Mouse (Mus musculus) MEL (cell line): ENCODE results near the gene Btd. TPM values are rescaled to one million over a fixed set of nuclear protein-coding genes. Genes with fewer than 3 reads are reported as not detected.

Experiments used
- DNase-seq: peaks from one replicate; pipeline ENCODE4 v3.0.0; 2011; ENCODE audit warnings: low read depth, low spot score
- H3K27ac ChIP-seq: 2 replicates; pipeline ENCODE4 v1.5.1; 2012; ENCODE audit warnings: low read depth, mild to moderate bottlenecking, control low read depth, low read length, moderate library complexity; ENCODE audit not compliant: control insufficient read depth
- H3K27me3 ChIP-seq, 2 experiments: fragments of 150-350 bp in 1 of 2; sonication (generic) in 1 of 2; 2 replicates each; pipeline ENCODE4 v1.6.1; 2012; ENCODE audit warnings: low read length in 2 of 2, mild to moderate bottlenecking in 2 of 2, improper control_type of control experiment in 1 of 2, moderate library complexity in 1 of 2; ENCODE audit not compliant: insufficient read depth in 2 of 2, control insufficient read depth in 1 of 2
- H3K36me3 ChIP-seq, 2 experiments: 2 replicates each; pipeline ENCODE4 v1.6.1; 2012 to 2014; ENCODE audit warnings: low read length in 2 of 2, improper control_type of control experiment in 1 of 2, inconsistent platforms in 1 of 2, mild to moderate bottlenecking in 1 of 2; ENCODE audit not compliant: insufficient read depth in 2 of 2, control insufficient read depth in 1 of 2
- H3K4me1 ChIP-seq, 2 experiments: fragments of 150-350 bp in 1 of 2; sonication (generic) in 1 of 2; 2 replicates each; pipeline ENCODE4 v1.6.1; 2012; ENCODE audit warnings: low read length in 2 of 2, improper control_type of control experiment in 1 of 2, mild to moderate bottlenecking in 1 of 2; ENCODE audit not compliant: insufficient read depth in 2 of 2, control insufficient read depth in 1 of 2
- H3K4me3 ChIP-seq, 2 experiments: fragments of 150-350 bp in 1 of 2; sonication (generic) in 1 of 2; 2 replicates each; pipeline ENCODE4 v1.5.1; 2012; ENCODE audit warnings: low read depth in 2 of 2, low read length in 2 of 2, mild to moderate bottlenecking in 2 of 2, moderate library complexity in 2 of 2, control low read depth in 1 of 2, improper control_type of control experiment in 1 of 2; ENCODE audit not compliant: control insufficient read depth in 1 of 2, insufficient read depth in 1 of 2
- H3K79me2 ChIP-seq: 2 replicates; pipeline ENCODE4 v1.6.1; 2012; ENCODE audit warnings: mild to moderate bottlenecking, low read length, moderate library complexity; ENCODE audit not compliant: control insufficient read depth, poor library complexity, insufficient read depth
- H3K9ac ChIP-seq: 2 replicates; pipeline ENCODE4 v1.6.1; 2012; ENCODE audit warnings: low read depth, mild to moderate bottlenecking, control low read depth, low read length, moderate library complexity; ENCODE audit not compliant: control insufficient read depth, poor library complexity, severe bottlenecking
- H3K9me3 ChIP-seq: fragments of 150-350 bp; sonication (generic); replicated peaks from 2 replicates; pipeline ENCODE4 v1.6.1; 2012; ENCODE audit warnings: mild to moderate bottlenecking, low read length, improper control_type of control experiment, moderate library complexity; ENCODE audit not compliant: insufficient read depth
- CHD1 ChIP-seq: IDR thresholded peaks from 2 replicates; pipeline ENCODE4 v1.6.1; 2012; ENCODE audit warnings: low read depth, mild to moderate bottlenecking, inconsistent platforms, low read length, improper control_type of control experiment
- CTCF ChIP-seq, 3 experiments: IDR thresholded peaks in 2 of 3; conservative IDR thresholded peaks in 1 of 3; 2 replicates each; pipeline ENCODE4 v1.5.1; 2011 to 2012; ENCODE audit warnings: low read length in 3 of 3, low read depth in 2 of 3, mild to moderate bottlenecking in 2 of 3, improper control_type of control experiment in 1 of 3, inconsistent platforms in 1 of 3, mixed read lengths in 1 of 3, moderate library complexity in 1 of 3; ENCODE audit not compliant: control insufficient read depth in 1 of 3, insufficient read depth in 1 of 3, poor library complexity in 1 of 3, severe bottlenecking in 1 of 3
- E2F4 ChIP-seq: IDR thresholded peaks from 2 replicates; pipeline ENCODE4 v1.6.1; 2011; ENCODE audit warnings: low read depth, low read length, improper control_type of control experiment, borderline replicate concordance
- ELF1 ChIP-seq: IDR thresholded peaks from 2 replicates; pipeline ENCODE4 v1.6.1; 2014; ENCODE audit warnings: low read depth, mild to moderate bottlenecking, inconsistent platforms, low read length, improper control_type of control experiment, moderate library complexity
- GABPA ChIP-seq: IDR thresholded peaks from 2 replicates; pipeline ENCODE4 v1.6.1; 2012; ENCODE audit warnings: low read depth, mild to moderate bottlenecking, inconsistent platforms, low read length, improper control_type of control experiment, moderate library complexity
- JUND ChIP-seq: IDR thresholded peaks from 2 replicates; pipeline ENCODE4 v1.6.1; 2011; ENCODE audit warnings: low read depth, mild to moderate bottlenecking, improper control_type of control experiment, low read length
- KAT2A ChIP-seq: conservative IDR thresholded peaks from 2 replicates; pipeline ENCODE4 v1.6.1; 2012; ENCODE audit warnings: low read depth, low read length, improper control_type of control experiment, inconsistent platforms
- MAFK ChIP-seq: IDR thresholded peaks from 2 replicates; pipeline ENCODE4 v1.6.1; 2011; ENCODE audit warnings: low read depth, mild to moderate bottlenecking, low read length, improper control_type of control experiment, borderline replicate concordance
- MAX ChIP-seq: IDR thresholded peaks from 2 replicates; pipeline ENCODE4 v1.6.1; 2011; ENCODE audit warnings: low read length, improper control_type of control experiment
- MAZ ChIP-seq: IDR thresholded peaks from 2 replicates; pipeline ENCODE4 v1.6.1; 2012; ENCODE audit warnings: low read depth, mild to moderate bottlenecking, inconsistent platforms, low read length, improper control_type of control experiment
- MYC ChIP-seq: IDR thresholded peaks from 2 replicates; pipeline ENCODE4 v1.6.1; 2011; ENCODE audit warnings: low read depth, mild to moderate bottlenecking, low read length, improper control_type of control experiment, moderate library complexity
- POLR2A ChIP-seq, 2 experiments: IDR thresholded peaks; 2 replicates each; pipeline ENCODE4 v1.6.1; 2011 to 2012; ENCODE audit warnings: low read length in 2 of 2, mild to moderate bottlenecking in 2 of 2, control low read depth in 1 of 2, improper control_type of control experiment in 1 of 2, low read depth in 1 of 2, moderate library complexity in 1 of 2; ENCODE audit not compliant: control insufficient read depth in 1 of 2, insufficient read depth in 1 of 2, poor library complexity in 1 of 2
- POLR2AphosphoS2 ChIP-seq: IDR thresholded peaks from 2 replicates; pipeline ENCODE4 v1.6.1; 2011; ENCODE audit warnings: low read length, improper control_type of control experiment
- POLR2AphosphoS5 ChIP-seq: IDR thresholded peaks from 2 replicates; pipeline ENCODE4 v1.6.1; 2012; ENCODE audit warnings: low read depth, borderline replicate concordance, mild to moderate bottlenecking, inconsistent platforms, low read length, moderate library complexity, mixed read lengths
- RAD21 ChIP-seq: IDR thresholded peaks from 2 replicates; pipeline ENCODE4 v1.6.1; 2011; ENCODE audit warnings: mild to moderate bottlenecking, low read depth, low read length, improper control_type of control experiment
- SIN3A ChIP-seq: IDR thresholded peaks from 2 replicates; pipeline ENCODE4 v1.6.1; 2012; ENCODE audit warnings: low read length, improper control_type of control experiment, inconsistent platforms
- SMC3 ChIP-seq: IDR thresholded peaks from 2 replicates; pipeline ENCODE4 v1.6.1; 2011; ENCODE audit warnings: low read depth, low read length, improper control_type of control experiment
- TCF12 ChIP-seq: IDR thresholded peaks from 2 replicates; pipeline ENCODE4 v1.6.1; 2014; ENCODE audit warnings: low read depth, mild to moderate bottlenecking, inconsistent platforms, low read length, improper control_type of control experiment, moderate library complexity
- UBTF ChIP-seq: IDR thresholded peaks from 2 replicates; pipeline ENCODE4 v1.6.1; 2012; ENCODE audit warnings: low read depth, mild to moderate bottlenecking, inconsistent platforms, low read length, improper control_type of control experiment, moderate library complexity, borderline replicate concordance; ENCODE audit not compliant: insufficient read depth
- USF1 ChIP-seq: IDR thresholded peaks from 2 replicates; pipeline ENCODE4 v1.6.1; 2014; ENCODE audit warnings: low read depth, mild to moderate bottlenecking, inconsistent platforms, low read length, improper control_type of control experiment, moderate library complexity
- ZC3H11A ChIP-seq: IDR thresholded peaks from 2 replicates; pipeline ENCODE4 v1.6.1; 2012; ENCODE audit warnings: low read depth, mild to moderate bottlenecking, inconsistent platforms, low read length, improper control_type of control experiment
- ZMIZ1 ChIP-seq: IDR thresholded peaks from 2 replicates; pipeline ENCODE4 v1.6.1; 2012; ENCODE audit warnings: low read depth, mild to moderate bottlenecking, inconsistent platforms, low read length, improper control_type of control experiment, moderate library complexity
- polyA plus RNA-seq, 2 experiments: library from polyadenylated mRNA; stranded (reverse) in 1 of 2; unstranded in 1 of 2; fragments of >175 nt in 1 of 2; fragments of >200 nt in 1 of 2; gene quantifications; 2 replicates each; pipeline versions ENCODE4 v1.2.1 to v1.2.4; 2012; ENCODE audit warnings: low replicate concordance in 2 of 2, low read depth in 1 of 2; ENCODE audit not compliant: insufficient read length in 2 of 2, insufficient read depth in 1 of 2, missing spikeins in 1 of 2
- total RNA-seq: library from RNA; depleted of rRNA; stranded (reverse); fragments of 300-350 nt; gene quantifications from 2 replicates; pipeline ENCODE4 v1.2.3, GENCODE M21; 2012

Gene Btd
- total and polyA plus RNA-seq, 3 experiments = 7.2 to 12.9 TPM; not detected in 1

GRCm38 (mm10) chr14:31662555-31663211, 21.9 kb downstream of the Btd start:
- Histone ChIP-seq H3K79me2 (no peaks in the 10 kb centered on the region; the same call in 1 of the 2 replicates), H3K9ac (no peak overlapping the region), H3K9me3 (no peaks in the 10 kb centered on the region), H3K4me1 (peaks cover 14 to 35% of the 10 kb centered on the region in 2 experiments), H3K27me3 (no peaks in the 10 kb centered on the region), H3K27ac (peak overlapping the region; percentile 89; the same call in 1 of the 2 replicates), H3K4me3 (no peak overlapping the region), H3K36me3 (peaks cover 0 to 23% of the 10 kb centered on the region in 2 experiments; a peak in 3 of 4 replicates)
- no peak for TF ChIP-seq CTCF (IDR thresholded peaks at IDR 0.05 in 2 of 3, conservative IDR thresholded peaks at IDR 0.05 in 1 of 3; ENCODE audit: control insufficient read depth in 1 of 3, insufficient read depth in 1 of 3, low read depth in 2 of 3, low read length in 3 of 3, poor library complexity in 1 of 3, severe bottlenecking in 1 of 3)
- TF ChIP-seq ELF1 = 0 out of 2 replicates have a peak, but pooled peaks have one; percentile 6
- no peak for TF ChIP-seq MAFK
- no peak for DNase-seq

- Histone ChIP-seq H3K79me2 (no peaks in the 10 kb centered on the region), H3K4me3 (no peak overlapping the region), H3K9ac (peak overlapping the region; percentile 24; the same call in 1 of the 2 replicates), H3K9me3 (no peaks in the 10 kb centered on the region), H3K27ac (peak overlapping the region; percentile 89; the same call in 1 of the 2 replicates), H3K27me3 (no peaks in the 10 kb centered on the region), H3K4me1 (peaks cover 14 to 31% of the 10 kb centered on the region in 2 experiments), H3K36me3 (peaks cover 0 to 23% of the 10 kb centered on the region in 2 experiments; a peak in 3 of 4 replicates)
- peak; percentile 34 for DNase-seq
- 0 out of 2 replicates have a peak, but pooled peaks have one; percentile 10 for TF ChIP-seq USF1
- no peak for TF ChIP-seq UBTF
Observed at GRCm38 (mm10) chr14:31663376-31664099, 22.7 kb downstream of the Btd start.

- Histone ChIP-seq H3K27ac (peak overlapping the region; percentile 89), H3K9ac (peak overlapping the region; percentile 47), H3K36me3 (peaks cover 0 to 27% of the 10 kb centered on the region in 2 experiments; a peak in 3 of 4 replicates), H3K4me3 (peak overlapping the region; percentile 28 to 48), H3K4me1 (peaks cover 17 to 36% of the 10 kb centered on the region in 2 experiments), H3K27me3 (no peaks in the 10 kb centered on the region), H3K79me2 (no peaks in the 10 kb centered on the region), H3K9me3 (no peaks in the 10 kb centered on the region)
- peak; percentile 76 for DNase-seq
- TF ChIP-seq KAT2A (no peak), GABPA (no peak), MAZ (no peak; the same call in 1 of the 2 replicates), TCF12 (peak; percentile 81), SIN3A (peak; percentile 80), POLR2AphosphoS5 (no peak), ZMIZ1 (no peak), RAD21 (no peak), JUND (peak; percentile 59; the same call in 1 of the 2 replicates), POLR2A (IDR thresholded peaks at IDR 0.05; ENCODE audit: control insufficient read depth in 1 of 2, insufficient read depth in 1 of 2, low read depth in 1 of 2, low read length in 2 of 2, poor library complexity in 1 of 2) (peak in 1 of 2 experiments; percentile 9; a peak in 1 of 4 replicates), MYC (peak; percentile 67; the same call in 1 of the 2 replicates), E2F4 (no peak), POLR2AphosphoS2 (no peak), MAFK (no peak), ZC3H11A (no peak), MAX (peak; percentile 44; the same call in 1 of the 2 replicates), CHD1 (no peak), SMC3 (no peak)
Observed at GRCm38 (mm10) chr14:31664100-31664902, 23.5 kb downstream of the Btd start.
